Mouse (Mus musculus) heart, postnatal 25 days (tissue): ENCODE results near the gene Armc2. TPM values are rescaled to one million over a fixed set of nuclear protein-coding genes. Genes with fewer than 3 reads are reported as not detected.

Experiments used
- DNase-seq: peaks from one replicate; pipeline ENCODE4 v3.0.0; 2022; ENCODE audit warnings: low spot score
- intact Hi-C: fragments of 180-260 bp; cut with DNase I; formaldehyde crosslinking; loops from one replicate; pipeline ENCODE4 v1.15.1; 2025
- total RNA-seq, 2 experiments: library from RNA; stranded (reverse); gene quantifications; 2 replicates each; pipeline ENCODE4 v1.2.3; 2021

Gene Armc2
- total RNA-seq, 2 experiments from 2014 or later: 7.8 to 8.2 TPM

GRCm38 (mm10) chr10:41880777-41881176, 137.5 kb downstream of the Armc2 start:
- intact Hi-C loops: no loop called here
- DNase-seq: no peak

DNA sequence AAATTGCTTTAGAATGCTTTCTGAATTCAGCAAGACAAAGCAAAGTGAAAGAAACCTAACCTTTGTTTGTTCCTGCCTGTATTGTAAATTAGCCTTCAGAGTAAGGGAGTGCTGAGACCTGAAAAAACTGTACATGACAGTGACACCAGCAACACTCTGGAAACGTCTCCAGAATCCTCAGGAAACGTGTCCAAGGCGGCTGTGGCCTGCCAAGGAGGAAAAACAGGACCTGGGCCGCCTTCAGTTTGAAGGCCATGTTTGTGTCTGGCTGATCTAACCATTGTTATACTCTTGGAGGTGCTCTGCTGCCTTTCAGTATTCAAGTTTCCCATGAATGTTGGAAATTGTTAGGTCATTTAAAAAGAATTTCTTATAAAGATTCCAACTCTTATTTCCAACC, 138.0 kb downstream of the Armc2 start:
- intact Hi-C loops: no loop called here
- no peak for DNase-seq

DNA sequence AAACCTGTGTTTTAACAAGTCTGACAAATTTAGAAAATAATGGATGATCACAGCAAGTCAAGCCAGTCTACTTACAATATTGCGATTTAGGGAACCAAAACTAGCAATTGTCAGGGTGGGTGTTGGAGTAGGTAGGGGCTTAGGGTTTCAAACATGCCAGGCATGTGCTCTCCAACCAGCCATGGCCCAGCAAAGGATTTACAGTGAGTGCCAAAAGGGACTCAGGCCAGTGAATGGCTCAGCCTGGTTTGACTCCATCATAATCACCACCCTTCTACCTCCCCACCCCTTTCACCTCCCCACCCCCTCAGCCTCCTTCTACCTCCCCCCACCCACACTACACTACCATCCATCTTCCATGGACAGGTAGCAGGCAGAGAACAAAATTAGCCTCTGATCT, 138.6 kb downstream of the Armc2 start:
- intact Hi-C loops: no loop called here
- DNase-seq: no peak

DNA sequence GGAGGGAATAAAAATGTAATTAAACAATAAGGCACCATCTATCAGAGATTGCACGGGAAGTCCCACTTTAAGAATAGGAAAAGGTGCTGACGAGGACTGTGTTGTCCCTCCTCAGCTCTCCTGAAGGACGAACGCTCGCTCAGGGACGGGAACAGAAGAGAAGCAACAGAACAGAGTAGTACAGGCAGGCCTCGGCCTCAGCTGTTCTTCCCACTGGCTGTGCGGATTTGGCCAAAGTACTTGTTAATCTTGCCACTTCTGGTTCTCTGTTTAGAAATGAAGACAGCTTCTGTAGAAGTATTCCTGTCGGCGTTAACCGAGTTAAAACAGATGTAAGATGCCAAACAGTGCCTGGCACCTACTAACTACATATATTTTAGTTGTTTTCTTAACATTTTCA, 139.9 kb downstream of the Armc2 start:
- DNase-seq: no peak
- intact Hi-C loops: no loop called here

DNA sequence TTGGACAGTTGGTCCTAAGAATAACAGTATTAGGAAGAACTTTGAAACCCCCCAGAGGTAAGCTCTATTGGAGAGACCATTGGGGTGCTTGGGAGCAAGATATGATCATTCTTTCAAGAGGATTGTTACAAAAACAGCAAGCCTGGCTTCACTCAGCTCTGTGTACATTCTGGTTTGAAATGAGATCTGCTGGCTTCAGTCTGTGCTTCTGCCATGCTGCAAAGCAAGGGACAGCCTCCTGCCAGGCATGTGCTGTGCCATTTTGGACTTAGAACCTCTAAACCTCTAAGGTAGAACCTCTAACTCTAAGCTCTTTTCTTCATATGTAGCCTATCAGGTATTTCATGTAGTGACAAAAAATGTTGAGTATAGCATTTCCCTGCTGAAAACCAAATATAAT, 142.6 kb downstream of the Armc2 start:
- intact Hi-C loops: no loop called here
- DNase-seq: no peak

DNA sequence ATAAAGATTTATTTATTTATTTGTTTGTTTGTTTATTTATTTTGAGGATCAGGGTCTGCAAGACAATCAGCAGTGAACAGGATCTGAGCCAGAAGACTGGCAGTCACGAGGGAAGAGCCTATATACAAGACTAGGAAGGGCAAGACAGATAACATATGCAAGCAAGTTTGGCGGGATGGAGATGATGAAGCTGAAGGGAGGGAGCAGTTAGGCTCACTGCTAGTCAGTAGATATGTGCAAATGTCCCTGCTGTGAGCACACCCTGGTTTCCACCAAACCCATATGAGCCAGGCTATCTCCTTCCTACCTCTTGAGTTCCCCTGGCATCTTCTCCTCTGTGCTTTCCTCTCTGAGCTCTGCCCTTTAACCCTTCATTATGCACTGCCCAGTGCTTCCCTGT, 146.7 kb downstream of the Armc2 start:
- intact Hi-C loops: no loop called here
- no peak for DNase-seq

DNA sequence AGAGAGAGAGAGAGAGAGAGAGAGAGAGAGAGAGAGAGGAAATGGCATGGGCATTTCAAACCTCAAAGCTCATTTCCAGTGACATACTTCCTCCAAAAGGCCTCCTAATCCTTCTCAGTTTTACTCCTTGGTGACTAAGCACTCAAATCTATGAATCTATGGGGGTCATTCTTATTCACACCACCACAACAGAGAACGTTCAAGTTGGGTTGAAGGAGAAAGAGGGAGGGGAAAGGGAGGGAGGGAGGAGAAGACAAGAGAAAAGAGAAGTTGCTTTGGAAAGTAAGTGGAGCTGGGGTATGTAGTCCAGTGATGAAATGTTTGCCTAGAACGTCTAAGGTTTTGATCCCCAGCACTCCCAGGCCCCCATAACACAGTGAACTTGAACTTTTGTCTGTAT, 148.1 kb downstream of the Armc2 start:
- DNase-seq: no peak
- intact Hi-C loops: no loop called here

- no peak for DNase-seq
Observed at GRCm38 (mm10) chr10:41867956-41868355, 150.3 kb downstream of the Armc2 start.

GRCm38 (mm10) chr10:41866838-41867154, 151.4 kb downstream of the Armc2 start:
- DNase-seq: no peak
- intact Hi-C loops: no loop called here

More at GRCm38 (mm10) chr10:41867956-41868355, 150.3 kb downstream of the Armc2 start:
- intact Hi-C loops: no loop called here

- intact Hi-C loops: no loop called here
- no peak for DNase-seq
Observed at GRCm38 (mm10) chr10:41866069-41866837, 152.0 kb downstream of the Armc2 start.

Other genes starting within 250 kb of the Armc2 start
- 1 to 10 TPM; 2.3 to 3.4 TPM for gene Cep57l1, start 208.6 kb downstream of the Armc2 start, total RNA-seq
- gene Sesn1, start 208.5 kb downstream of the Armc2 start, total RNA-seq: 100 to 1,000 TPM; 135 to 137 TPM